Mouse (Mus musculus) erythroblast, embryonic 14.5 days (primary cell): ENCODE results near the gene Gdap1l1.

Source experiments
- GATA1 ChIP-seq: IDR thresholded peaks from 2 replicates; pipeline ENCODE4 v1.6.1; 2012; ENCODE audit warnings: low read length, inconsistent platforms, mixed read lengths
- TAL1 ChIP-seq: IDR thresholded peaks from 3 replicates; pipeline ENCODE4 v1.6.1; 2012; ENCODE audit warnings: low read length, inconsistent platforms, mixed read lengths

DNA sequence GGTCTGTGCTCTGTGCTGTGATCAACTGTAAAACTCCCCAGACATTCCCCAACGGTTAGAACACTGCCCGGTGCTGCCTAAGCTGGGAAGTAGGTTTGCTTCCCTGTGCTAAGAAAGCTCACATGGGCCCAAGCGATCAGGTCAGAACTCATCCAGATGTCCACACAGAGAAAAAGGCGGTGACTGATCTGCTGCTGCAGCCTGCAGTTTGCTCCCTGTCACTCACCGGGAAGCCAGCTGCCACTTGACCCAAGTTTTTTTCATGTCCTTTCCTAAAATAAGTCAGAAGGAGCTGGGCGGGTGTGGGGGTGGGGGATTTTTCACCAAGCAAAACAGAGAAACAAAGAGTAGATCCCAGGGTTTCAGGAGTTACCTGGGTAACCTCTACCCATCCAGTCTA lies 26.3 kb downstream of the Gdap1l1 start:
- TF ChIP-seq GATA1 (no peak), TAL1 (no peak)
